Mouse (Mus musculus) urinary bladder, postnatal 25 days (tissue): Measurements from ENCODE around the gene Thrap3.

Source experiments
- DNase-seq: peaks from one replicate; pipeline ENCODE4 v3.0.0; 2022; ENCODE audit warnings: low spot score

Gene Thrap3

GRCm38 (mm10) chr4:126163685-126164084, 38.9 kb downstream of the Thrap3 start:
- DNase-seq: no peak

GRCm38 (mm10) chr4:126163067-126163659, 39.4 kb downstream of the Thrap3 start, which contains the start of gene Sh3d21:
Sh3d21 (minus strand) TSS chr4:126163491.
- peak; percentile 38 for DNase-seq

- peak; percentile 87 for DNase-seq
These were observed 40.0 kb downstream of the Thrap3 start for GRCm38 (mm10) chr4:126162544-126163066.

- DNase-seq: no peak
These were observed 40.6 kb downstream of the Thrap3 start for GRCm38 (mm10) chr4:126161986-126162385.

GRCm38 (mm10) chr4:126161456-126161855, 41.1 kb downstream of the Thrap3 start:
- DNase-seq: no peak

GRCm38 (mm10) chr4:126160981-126161380, 41.6 kb downstream of the Thrap3 start:
- DNase-seq: no peak

GRCm38 (mm10) chr4:126159455-126159854, 43.1 kb downstream of the Thrap3 start:
- no peak for DNase-seq

- no peak for DNase-seq
These were observed 45.0 kb downstream of the Thrap3 start for GRCm38 (mm10) chr4:126157562-126157961.

GRCm38 (mm10) chr4:126156617-126157016, 45.9 kb downstream of the Thrap3 start:
- no peak for DNase-seq

- DNase-seq: no peak
These were observed 46.7 kb downstream of the Thrap3 start for GRCm38 (mm10) chr4:126155869-126156268.

- DNase-seq: no peak
These were observed 47.4 kb downstream of the Thrap3 start for GRCm38 (mm10) chr4:126155183-126155582.

- DNase-seq: no peak
These were observed 49.7 kb downstream of the Thrap3 start for GRCm38 (mm10) chr4:126152864-126153263.

GRCm38 (mm10) chr4:126151701-126152440, 50.7 kb downstream of the Thrap3 start:
- DNase-seq: no peak

- DNase-seq: no peak
These were observed 51.6 kb downstream of the Thrap3 start for GRCm38 (mm10) chr4:126150949-126151320.

- peak; percentile 28 for DNase-seq
These were observed 52.1 kb downstream of the Thrap3 start for GRCm38 (mm10) chr4:126150297-126150948.

- DNase-seq: no peak
These were observed 52.8 kb downstream of the Thrap3 start for GRCm38 (mm10) chr4:126149798-126150197.

- no peak for DNase-seq
These were observed 53.4 kb downstream of the Thrap3 start for GRCm38 (mm10) chr4:126149041-126149676.

- DNase-seq: peak; percentile 49
These were observed 54.2 kb downstream of the Thrap3 start for GRCm38 (mm10) chr4:126148161-126148961.

- DNase-seq: peak; percentile 38
These were observed 54.9 kb downstream of the Thrap3 start, which contains the start of gene Eva1b for GRCm38 (mm10) chr4:126147533-126148160. Eva1b (plus strand) TSS chr4:126147744.

GRCm38 (mm10) chr4:126146974-126147532, 55.5 kb downstream of the Thrap3 start:
- DNase-seq: no peak

- no peak for DNase-seq
These were observed 57.2 kb downstream of the Thrap3 start for GRCm38 (mm10) chr4:126145396-126145795.
